Mouse (Mus musculus) spleen, embryonic (tissue): ENCODE measurements around the gene Foxg1.

Experiments
- CTCF ChIA-PET: fragments of 350-600 bp; sonication (Branson Sonifier 250); formaldehyde crosslinking; loops from one replicate; lab custom pipeline; 2022; lab: Charles Lee

Gene Foxg1

GRCm38 (mm10) chr12:49385631-49385990 lies 3.2 kb downstream of the Foxg1 start:
- CTCF ChIA-PET, result no interaction called here

GRCm38 (mm10) chr12:49386081-49386805 lies 3.8 kb downstream of the Foxg1 start:
- CTCF ChIA-PET, result no interaction called here

GRCm38 (mm10) chr12:49387856-49388598 lies 5.6 kb downstream of the Foxg1 start:
- CTCF ChIA-PET, result no interaction called here

GRCm38 (mm10) chr12:49389666-49390065 lies 7.2 kb downstream of the Foxg1 start:
- CTCF ChIA-PET, result no interaction called here

- CTCF ChIA-PET, result no interaction called here
Observed at GRCm38 (mm10) chr12:49390257-49390656, 7.8 kb downstream of the Foxg1 start.

GRCm38 (mm10) chr12:49390926-49391304 lies 8.5 kb downstream of the Foxg1 start:
- CTCF ChIA-PET, result no interaction called here

GRCm38 (mm10) chr12:49391305-49392040 lies 9.0 kb downstream of the Foxg1 start:
- CTCF ChIA-PET, result no interaction called here

- CTCF ChIA-PET, result no interaction called here
Observed at GRCm38 (mm10) chr12:49392041-49392390, 9.6 kb downstream of the Foxg1 start.

GRCm38 (mm10) chr12:49392876-49393275 lies 10.4 kb downstream of the Foxg1 start:
- CTCF ChIA-PET, result no interaction called here

GRCm38 (mm10) chr12:49393639-49394038 lies 11.2 kb downstream of the Foxg1 start:
- CTCF ChIA-PET, result no interaction called here

- CTCF ChIA-PET, result no interaction called here
Observed at GRCm38 (mm10) chr12:49394181-49394580, 11.7 kb downstream of the Foxg1 start.

- CTCF ChIA-PET, result no interaction called here
Observed at GRCm38 (mm10) chr12:49394836-49395235, 12.4 kb downstream of the Foxg1 start.

GRCm38 (mm10) chr12:49395969-49396368 lies 13.5 kb downstream of the Foxg1 start:
- CTCF ChIA-PET, result no interaction called here

- CTCF ChIA-PET, result no interaction called here
Observed at GRCm38 (mm10) chr12:49396776-49397175, 14.3 kb downstream of the Foxg1 start.

- CTCF ChIA-PET, result no interaction called here
Observed at GRCm38 (mm10) chr12:49397443-49398162, 15.1 kb downstream of the Foxg1 start.

- CTCF ChIA-PET, result no interaction called here
Observed at GRCm38 (mm10) chr12:49398163-49398540, 15.7 kb downstream of the Foxg1 start.

GRCm38 (mm10) chr12:49398636-49399035 lies 16.2 kb downstream of the Foxg1 start:
- CTCF ChIA-PET, result no interaction called here

- CTCF ChIA-PET, result no interaction called here
Observed at GRCm38 (mm10) chr12:49399611-49400010, 17.2 kb downstream of the Foxg1 start.

- CTCF ChIA-PET, result no interaction called here
Observed at GRCm38 (mm10) chr12:49400036-49400852, 17.8 kb downstream of the Foxg1 start.

GRCm38 (mm10) chr12:49400853-49401118 lies 18.3 kb downstream of the Foxg1 start:
- CTCF ChIA-PET, result no interaction called here

- CTCF ChIA-PET, result no interaction called here
Observed at GRCm38 (mm10) chr12:49401119-49401795, 18.8 kb downstream of the Foxg1 start.
